Mouse (Mus musculus): ENCODE measurements around the gene Dnttip2. TPM values are rescaled to one million over a fixed set of nuclear protein-coding genes. Genes with fewer than 3 reads are reported as not detected.

The Dnttip2 gene
- polyA plus RNA-seq, 1 experiment from 2014 or later, result 62.9 TPM

DNA sequence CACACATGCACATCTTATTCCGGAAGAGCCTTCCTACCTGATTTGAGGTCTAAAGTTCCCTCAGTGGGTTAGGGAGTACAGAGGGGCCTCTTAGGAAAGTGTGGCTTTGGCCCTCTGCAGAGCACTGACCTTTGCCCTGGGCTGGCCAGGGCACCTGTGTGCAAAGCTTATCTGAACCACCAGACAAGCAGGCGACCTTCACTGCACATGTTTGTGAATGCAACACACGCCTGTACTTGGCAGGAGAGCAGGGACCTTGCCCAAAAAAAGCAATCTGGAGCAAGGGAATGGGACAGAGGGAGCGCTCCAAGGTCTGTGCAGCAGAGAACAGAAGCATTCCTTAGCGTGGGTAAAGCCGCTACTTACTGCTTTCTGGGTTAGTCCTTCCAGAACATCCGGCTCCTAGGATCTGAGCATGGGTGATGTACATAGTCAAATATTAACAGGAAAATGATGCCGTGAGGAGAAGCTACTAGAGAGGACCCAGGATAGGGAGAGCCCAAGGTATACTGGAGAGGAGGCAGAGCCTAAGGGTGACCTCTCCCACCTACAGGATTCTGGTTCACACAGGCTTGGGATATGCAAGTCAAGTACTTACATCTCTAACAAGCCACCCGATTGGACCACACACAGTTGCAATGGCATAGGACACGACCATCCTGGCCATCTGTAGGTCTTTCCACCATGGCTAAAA, 38.9 kb downstream of the Dnttip2 start:
- Histone ChIP-seq H3K27me3 (0 out of 2 replicates have a peak, but pooled peaks cover 4% of the 10 kb centered on the region), H3K36me3 (no peaks in the 10 kb centered on the region), H3K9me3 (no peaks in the 10 kb centered on the region), H3K4me1 (replicated peaks) (peaks cover 11% of the 10 kb centered on the region; the same call in 1 of the 2 replicates), H3K9ac (replicated peaks) (no peak overlapping the region), H3K27ac (no peak overlapping the region), H3K4me3 (replicated peaks) (no peak overlapping the region), H3K4me2 (replicated peaks) (no peak overlapping the region)
- 84% methylated on average over 10 of the region's 10 CpGs for WGBS
- ATAC-seq, result no peak

GRCm38 (mm10) chr3:122313936-122314335, 39.7 kb downstream of the Dnttip2 start:
- Histone ChIP-seq H3K4me3 (replicated peaks) (no peak overlapping the region), H3K4me2 (replicated peaks) (no peak overlapping the region), H3K27ac (no peak overlapping the region), H3K9ac (replicated peaks) (no peak overlapping the region), H3K27me3 (0 out of 2 replicates have a peak, but pooled peaks cover 4% of the 10 kb centered on the region), H3K9me3 (no peaks in the 10 kb centered on the region), H3K4me1 (replicated peaks) (peaks cover 11% of the 10 kb centered on the region; the same call in 1 of the 2 replicates), H3K36me3 (no peaks in the 10 kb centered on the region)
- WGBS, result 43% methylated on average over 7 of the region's 7 CpGs
- no peak; the same call in 1 of the 2 replicates for ATAC-seq

GRCm38 (mm10) chr3:122316621-122317020, 42.4 kb downstream of the Dnttip2 start:
- H3K4me1 ChIP-seq (replicated peaks), result peaks cover 11% of the 10 kb centered on the region; the same call in 1 of the 2 replicates
- H3K4me3 ChIP-seq (replicated peaks), result no peak overlapping the region
- no peak overlapping the region for H3K27ac ChIP-seq
- H3K27me3 ChIP-seq, result 0 out of 2 replicates have a peak, but pooled peaks cover 4% of the 10 kb centered on the region
- WGBS, result 10% methylated on average over 11 of the region's 11 CpGs
- no peak overlapping the region for H3K9ac ChIP-seq (replicated peaks)
- no peaks in the 10 kb centered on the region for H3K36me3 ChIP-seq
- no peaks in the 10 kb centered on the region for H3K9me3 ChIP-seq
- peak; percentile 53 for ATAC-seq
- peak overlapping the region; percentile 36 for H3K4me2 ChIP-seq (replicated peaks)

GRCm38 (mm10) chr3:122317339-122317738, 43.2 kb downstream of the Dnttip2 start:
- Histone ChIP-seq H3K4me2 (replicated peaks) (no peak overlapping the region), H3K27me3 (0 out of 2 replicates have a peak, but pooled peaks cover 4% of the 10 kb centered on the region), H3K9ac (replicated peaks) (no peak overlapping the region), H3K4me1 (replicated peaks) (peaks cover 11% of the 10 kb centered on the region; the same call in 1 of the 2 replicates), H3K9me3 (no peaks in the 10 kb centered on the region), H3K27ac (no peak overlapping the region), H3K36me3 (no peaks in the 10 kb centered on the region), H3K4me3 (replicated peaks) (no peak overlapping the region)
- 81% methylated on average over 6 of the region's 6 CpGs for WGBS
- no peak for ATAC-seq

DNA sequence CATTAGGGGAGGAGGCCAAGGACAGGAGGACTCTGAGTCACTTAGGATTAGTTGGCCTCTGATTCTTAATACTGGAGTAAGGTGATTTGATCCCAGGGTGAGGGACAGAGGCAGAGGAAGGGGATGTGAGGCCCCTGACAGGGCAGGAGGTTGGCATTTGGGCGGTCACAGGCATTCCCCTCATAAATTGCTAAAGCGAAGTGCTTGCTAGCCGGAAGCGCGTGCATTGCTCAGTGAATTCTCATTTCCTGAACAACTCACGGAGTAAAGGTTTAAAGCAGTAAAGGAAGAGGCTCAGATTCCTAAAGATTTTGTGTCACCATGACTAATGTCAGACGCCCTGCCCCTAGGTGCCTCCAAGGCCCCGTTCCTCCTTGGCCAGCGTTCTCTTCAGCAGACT, 48.0 kb downstream of the Dnttip2 start:
- ATAC-seq, result no peak
- Histone ChIP-seq H3K36me3 (no peaks in the 10 kb centered on the region), H3K4me2 (replicated peaks) (no peak overlapping the region), H3K27me3 (no peaks in the 10 kb centered on the region), H3K4me1 (replicated peaks) (no peaks in the 10 kb centered on the region), H3K27ac (no peak overlapping the region), H3K9ac (replicated peaks) (no peak overlapping the region), H3K4me3 (replicated peaks) (no peak overlapping the region), H3K9me3 (no peaks in the 10 kb centered on the region)
- 80% methylated on average over 9 of the region's 9 CpGs for WGBS

- no peaks in the 10 kb centered on the region for H3K4me1 ChIP-seq (replicated peaks)
- H3K27ac ChIP-seq, result no peak overlapping the region
- H3K27me3 ChIP-seq, result no peaks in the 10 kb centered on the region
- no peak overlapping the region for H3K4me3 ChIP-seq (replicated peaks)
- 93% methylated on average over 6 of the region's 6 CpGs for WGBS
- H3K4me2 ChIP-seq (replicated peaks), result no peak overlapping the region
- H3K9me3 ChIP-seq, result no peaks in the 10 kb centered on the region
- no peak for ATAC-seq
- H3K36me3 ChIP-seq, result no peaks in the 10 kb centered on the region
- H3K9ac ChIP-seq (replicated peaks), result no peak overlapping the region
Observed at GRCm38 (mm10) chr3:122323841-122324240, 49.7 kb downstream of the Dnttip2 start.

GRCm38 (mm10) chr3:122324528-122324927, 50.3 kb downstream of the Dnttip2 start:
- no peaks in the 10 kb centered on the region for H3K27me3 ChIP-seq
- ATAC-seq, result no peak
- H3K4me3 ChIP-seq (replicated peaks), result no peak overlapping the region
- WGBS, result 90% methylated on average over 3 of the region's 3 CpGs
- no peak overlapping the region for H3K9ac ChIP-seq (replicated peaks)
- no peak overlapping the region for H3K4me2 ChIP-seq (replicated peaks)
- no peaks in the 10 kb centered on the region for H3K36me3 ChIP-seq
- no peaks in the 10 kb centered on the region for H3K9me3 ChIP-seq
- no peaks in the 10 kb centered on the region for H3K4me1 ChIP-seq (replicated peaks)
- no peak overlapping the region for H3K27ac ChIP-seq

GRCm38 (mm10) chr3:122330484-122330883, 56.3 kb downstream of the Dnttip2 start:
- H3K27ac ChIP-seq, result no peak overlapping the region
- H3K4me1 ChIP-seq (replicated peaks), result peaks cover 6% of the 10 kb centered on the region; the same call in 1 of the 2 replicates
- no peak overlapping the region for H3K4me2 ChIP-seq (replicated peaks)
- no peaks in the 10 kb centered on the region for H3K36me3 ChIP-seq
- H3K9ac ChIP-seq (replicated peaks), result no peak overlapping the region
- H3K9me3 ChIP-seq, result no peaks in the 10 kb centered on the region
- WGBS, result 84% methylated on average over 12 of the region's 12 CpGs
- no peaks in the 10 kb centered on the region for H3K27me3 ChIP-seq
- no peak overlapping the region for H3K4me3 ChIP-seq (replicated peaks)
- no peak for ATAC-seq

DNA sequence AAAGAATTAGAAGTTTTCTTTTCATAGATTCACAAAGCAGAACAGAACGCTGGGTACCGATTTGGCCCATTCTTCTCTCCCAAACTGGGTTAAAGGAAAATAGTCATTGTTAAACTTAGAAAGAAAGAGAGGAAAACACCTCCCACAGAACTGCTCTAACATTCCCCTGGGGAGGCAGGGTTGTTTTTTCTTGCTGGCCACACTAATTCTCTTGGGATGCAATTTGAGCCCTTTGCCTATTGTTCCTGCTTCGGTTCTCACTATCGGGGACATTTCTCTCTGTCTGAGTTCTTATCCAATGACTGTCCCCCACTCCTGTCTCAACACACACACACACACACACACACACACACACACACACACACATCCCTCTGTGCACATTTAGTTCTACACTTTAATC, 59.3 kb downstream of the Dnttip2 start:
- Histone ChIP-seq H3K27me3 (no peaks in the 10 kb centered on the region), H3K9me3 (no peaks in the 10 kb centered on the region), H3K4me1 (replicated peaks) (peaks cover 6% of the 10 kb centered on the region; the same call in 1 of the 2 replicates), H3K4me2 (replicated peaks) (no peak overlapping the region), H3K27ac (no peak overlapping the region), H3K36me3 (no peaks in the 10 kb centered on the region), H3K4me3 (replicated peaks) (no peak overlapping the region), H3K9ac (replicated peaks) (no peak overlapping the region)
- ATAC-seq, result no peak
- whole genome bisulfite sequencing, result 19% methylated on average over 4 of the region's 4 CpGs

DNA sequence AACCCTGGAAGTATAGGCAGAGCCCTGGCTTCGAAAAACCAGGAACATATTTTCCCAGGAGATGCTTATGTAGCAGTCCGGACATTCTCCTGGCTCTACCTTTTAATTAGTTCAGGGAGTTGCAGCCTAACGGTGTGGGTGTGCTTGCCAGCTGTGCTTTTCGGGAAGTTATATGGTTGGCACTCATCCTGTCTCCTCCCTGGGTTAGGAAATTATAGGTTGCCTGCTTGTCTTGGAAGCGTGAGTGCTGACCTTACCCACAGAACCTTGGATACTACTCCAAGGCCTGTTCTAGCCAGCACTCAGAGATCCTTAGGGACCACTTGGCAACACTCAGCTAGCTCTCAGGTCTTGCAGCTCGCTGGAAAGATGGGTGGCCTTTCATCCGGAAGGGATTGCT, 59.7 kb downstream of the Dnttip2 start:
- Histone ChIP-seq H3K4me2 (replicated peaks) (no peak overlapping the region), H3K36me3 (no peaks in the 10 kb centered on the region), H3K4me3 (replicated peaks) (no peak overlapping the region), H3K4me1 (replicated peaks) (peaks cover 6% of the 10 kb centered on the region; the same call in 1 of the 2 replicates), H3K9ac (replicated peaks) (no peak overlapping the region), H3K9me3 (no peaks in the 10 kb centered on the region), H3K27ac (no peak overlapping the region), H3K27me3 (no peaks in the 10 kb centered on the region)
- ATAC-seq, result no peak
- WGBS, result 57% methylated on average over 7 of the region's 7 CpGs

- Histone ChIP-seq H3K4me2 (replicated peaks) (no peak overlapping the region), H3K4me1 (replicated peaks) (peaks cover 6% of the 10 kb centered on the region; the same call in 1 of the 2 replicates), H3K9me3 (no peaks in the 10 kb centered on the region), H3K36me3 (no peaks in the 10 kb centered on the region), H3K27me3 (no peaks in the 10 kb centered on the region), H3K4me3 (replicated peaks) (no peak overlapping the region), H3K9ac (replicated peaks) (no peak overlapping the region), H3K27ac (no peak overlapping the region)
- no peak for ATAC-seq
- WGBS, result 87% methylated on average over 7 of the region's 7 CpGs
Observed at GRCm38 (mm10) chr3:122334375-122334774, 60.2 kb downstream of the Dnttip2 start.
